Mouse (Mus musculus): ENCODE results near the gene Sgms1.

DNA sequence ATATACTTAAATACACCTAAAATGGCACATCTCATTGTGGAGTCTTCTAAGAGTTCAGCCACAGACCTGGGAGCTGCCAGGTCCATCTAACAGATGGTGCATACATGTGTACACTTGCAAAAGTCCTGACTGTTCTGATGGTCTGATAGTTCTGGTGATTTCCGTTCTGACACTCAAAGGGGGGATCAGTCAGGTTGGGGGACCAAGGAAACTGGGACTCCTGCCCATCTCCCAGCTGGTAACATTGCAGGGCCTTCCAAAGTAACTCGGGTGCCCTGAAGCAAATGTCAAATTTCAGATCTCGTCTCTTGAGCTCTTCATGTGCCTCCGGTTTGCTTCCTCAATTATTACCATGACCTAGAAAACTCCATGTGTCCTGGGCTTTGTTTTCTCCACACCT, 13.5 kb downstream of the Sgms1 start:
- TF ChIP-seq GATA1 (IDR thresholded peaks at IDR 0.05; ENCODE audit: borderline replicate concordance, low read length) (no peak), FLI1 (IDR thresholded peaks at IDR 0.05; ENCODE audit: low read length) (no peak)
